Mouse (Mus musculus) bone marrow macrophage, adult 2 months (primary cell): ENCODE measurements around the gene Cgn.

Experiments
- CTCF ChIP-seq: IDR thresholded peaks from 2 replicates; pipeline ENCODE4 v1.5.1; 2012; ENCODE audit warnings: low read depth, mild to moderate bottlenecking, low read length, moderate library complexity
- POLR2A ChIP-seq: IDR thresholded peaks from 2 replicates; pipeline ENCODE4 v1.6.1; 2012; ENCODE audit warnings: mild to moderate bottlenecking, low read depth, low read length, borderline replicate concordance

DNA sequence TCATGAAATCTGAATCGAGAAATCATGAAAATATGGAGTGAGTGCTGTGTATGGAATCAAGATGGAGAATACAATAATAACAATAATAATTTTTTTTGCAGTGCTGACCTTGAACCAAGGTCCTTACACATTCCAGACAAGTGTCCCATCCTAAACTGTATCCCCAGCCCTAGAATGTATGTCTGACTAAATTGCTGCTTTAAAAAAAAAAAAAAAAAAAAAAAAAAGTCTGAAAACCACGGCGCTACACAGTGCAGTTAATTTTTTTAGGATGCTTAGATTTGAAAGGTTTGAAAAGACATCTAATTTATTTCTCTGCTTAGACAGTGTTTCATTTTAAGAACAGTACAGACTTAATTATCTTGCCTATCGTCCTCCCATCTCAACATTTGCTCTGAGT is 35.8 kb upstream of the Cgn start:
- TF ChIP-seq CTCF = no peak
- no peak for TF ChIP-seq POLR2A
